Mouse (Mus musculus): ENCODE results near the gene Bag5. TPM values are rescaled to one million over a fixed set of nuclear protein-coding genes. Genes with fewer than 3 reads are reported as not detected.
"Not testable (repeated sequence)": the region's sequence is repeated elsewhere in the genome, so short reads cannot be mapped to it uniquely, and the experiment has no call there.

Bag5 gene
- polyA plus RNA-seq, 1 experiment from 2014 or later, result 65.3 TPM

- no peak for ATAC-seq
- H3K9me3 ChIP-seq (ENCODE audit: control insufficient read depth, low read length), result no peaks in the 10 kb centered on the region
- no peaks in the 10 kb centered on the region for H3K27me3 ChIP-seq (replicated peaks; ENCODE audit: control insufficient read depth, insufficient read depth, low read length)
- no peak overlapping the region for H3K4me3 ChIP-seq (ENCODE audit: low read length)
- H3K27ac ChIP-seq (ENCODE audit: low read depth, low read length), result no peak overlapping the region
- no peak overlapping the region for H3K9ac ChIP-seq (ENCODE audit: low read depth, low read length)
- no peaks in the 10 kb centered on the region for H3K36me3 ChIP-seq (ENCODE audit: control insufficient read depth, insufficient read depth, low read length)
- 5% methylated on average over 3 of the region's 3 CpGs for WGBS
- no peak overlapping the region for H3K4me2 ChIP-seq (ENCODE audit: low read length)
- H3K4me1 ChIP-seq (ENCODE audit: control insufficient read depth, insufficient read depth, low read depth, low read length), result no peaks in the 10 kb centered on the region
These were observed 25.7 kb upstream of the Bag5 start for GRCm38 (mm10) chr12:111738754-111739153.

GRCm38 (mm10) chr12:111737370-111737769, 24.3 kb upstream of the Bag5 start:
- no peak overlapping the region for H3K9ac ChIP-seq (ENCODE audit: low read depth, low read length)
- no peaks in the 10 kb centered on the region for H3K9me3 ChIP-seq (ENCODE audit: control insufficient read depth, low read length)
- H3K36me3 ChIP-seq (ENCODE audit: control insufficient read depth, insufficient read depth, low read length), result no peaks in the 10 kb centered on the region
- no peak overlapping the region for H3K4me2 ChIP-seq (ENCODE audit: low read length)
- whole genome bisulfite sequencing, result 53% methylated on average over 9 of the region's 9 CpGs
- H3K27me3 ChIP-seq (replicated peaks; ENCODE audit: control insufficient read depth, insufficient read depth, low read length), result no peaks in the 10 kb centered on the region
- H3K27ac ChIP-seq (ENCODE audit: low read depth, low read length), result no peak overlapping the region
- peaks cover 5% of the 10 kb centered on the region for H3K4me1 ChIP-seq (ENCODE audit: control insufficient read depth, insufficient read depth, low read depth, low read length)
- ATAC-seq, result no peak
- no peak overlapping the region for H3K4me3 ChIP-seq (ENCODE audit: low read length)

GRCm38 (mm10) chr12:111736676-111737075, 23.6 kb upstream of the Bag5 start:
- ATAC-seq; H3K36me3 ChIP-seq (ENCODE audit: control insufficient read depth, insufficient read depth, low read length); H3K27ac ChIP-seq (ENCODE audit: low read depth, low read length); H3K4me2 ChIP-seq (ENCODE audit: low read length); H3K27me3 ChIP-seq (replicated peaks; ENCODE audit: control insufficient read depth, insufficient read depth, low read length); H3K4me1 ChIP-seq (ENCODE audit: control insufficient read depth, insufficient read depth, low read depth, low read length); H3K4me3 ChIP-seq (ENCODE audit: low read length); H3K9me3 ChIP-seq (ENCODE audit: control insufficient read depth, low read length); H3K9ac ChIP-seq (ENCODE audit: low read depth, low read length): not testable (repeated sequence)
- WGBS, result 91% methylated on average over 8 of the region's 8 CpGs

GRCm38 (mm10) chr12:111734912-111735311, 21.9 kb upstream of the Bag5 start:
- 89% methylated on average over 3 of the region's 3 CpGs for WGBS
- H3K27me3 ChIP-seq (replicated peaks; ENCODE audit: control insufficient read depth, insufficient read depth, low read length), result no peaks in the 10 kb centered on the region
- H3K36me3 ChIP-seq (ENCODE audit: control insufficient read depth, insufficient read depth, low read length), result no peaks in the 10 kb centered on the region
- no peak overlapping the region for H3K4me3 ChIP-seq (ENCODE audit: low read length)
- no peaks in the 10 kb centered on the region for H3K9me3 ChIP-seq (ENCODE audit: control insufficient read depth, low read length)
- H3K9ac ChIP-seq (ENCODE audit: low read depth, low read length), result no peak overlapping the region
- H3K27ac ChIP-seq (ENCODE audit: low read depth, low read length), result no peak overlapping the region
- H3K4me1 ChIP-seq (ENCODE audit: control insufficient read depth, insufficient read depth, low read depth, low read length), result peaks cover 9% of the 10 kb centered on the region
- no peak overlapping the region for H3K4me2 ChIP-seq (ENCODE audit: low read length)
- no peak for ATAC-seq

GRCm38 (mm10) chr12:111732921-111733320, 19.9 kb upstream of the Bag5 start:
- no peaks in the 10 kb centered on the region for H3K9me3 ChIP-seq (ENCODE audit: control insufficient read depth, low read length)
- WGBS, result 56% methylated on average over 5 of the region's 5 CpGs
- peak; percentile 35; the same call in 1 of the 2 replicates for ATAC-seq
- no peaks in the 10 kb centered on the region for H3K27me3 ChIP-seq (replicated peaks; ENCODE audit: control insufficient read depth, insufficient read depth, low read length)
- H3K9ac ChIP-seq (ENCODE audit: low read depth, low read length), result peak overlapping the region; percentile 35
- H3K4me1 ChIP-seq (ENCODE audit: control insufficient read depth, insufficient read depth, low read depth, low read length), result peaks cover 9% of the 10 kb centered on the region
- H3K36me3 ChIP-seq (ENCODE audit: control insufficient read depth, insufficient read depth, low read length), result no peaks in the 10 kb centered on the region
- no peak overlapping the region for H3K4me3 ChIP-seq (ENCODE audit: low read length)
- peak overlapping the region; percentile 49 for H3K4me2 ChIP-seq (ENCODE audit: low read length)
- H3K27ac ChIP-seq (ENCODE audit: low read depth, low read length), result peak overlapping the region; percentile 60

- Histone ChIP-seq H3K36me3 (ENCODE audit: control insufficient read depth, insufficient read depth, low read length) (no peaks in the 10 kb centered on the region), H3K4me1 (ENCODE audit: control insufficient read depth, insufficient read depth, low read depth, low read length) (peaks cover 9% of the 10 kb centered on the region), H3K27me3 (replicated peaks; ENCODE audit: control insufficient read depth, insufficient read depth, low read length) (no peaks in the 10 kb centered on the region), H3K9me3 (ENCODE audit: control insufficient read depth, low read length) (no peaks in the 10 kb centered on the region), H3K27ac (ENCODE audit: low read depth, low read length) (peak overlapping the region; percentile 60), H3K9ac (ENCODE audit: low read depth, low read length) (peak overlapping the region; percentile 39), H3K4me2 (ENCODE audit: low read length) (peak overlapping the region; percentile 49), H3K4me3 (ENCODE audit: low read length) (no peak overlapping the region)
- 33% methylated on average over 30 of the region's 30 CpGs for WGBS
- ATAC-seq, result peak; percentile 93
These were observed 19.1 kb upstream of the Bag5 start for GRCm38 (mm10) chr12:111731822-111732807.

- H3K9me3 ChIP-seq (ENCODE audit: control insufficient read depth, low read length), result no peaks in the 10 kb centered on the region
- no peak overlapping the region for H3K27ac ChIP-seq (ENCODE audit: low read depth, low read length)
- H3K36me3 ChIP-seq (ENCODE audit: control insufficient read depth, insufficient read depth, low read length), result peaks cover 5% of the 10 kb centered on the region; the same call in 1 of the 2 replicates
- no peaks in the 10 kb centered on the region for H3K27me3 ChIP-seq (replicated peaks; ENCODE audit: control insufficient read depth, insufficient read depth, low read length)
- H3K9ac ChIP-seq (ENCODE audit: low read depth, low read length), result no peak overlapping the region
- WGBS, result 97% methylated on average over 1 of the region's 1 CpGs
- H3K4me2 ChIP-seq (ENCODE audit: low read length), result no peak overlapping the region
- H3K4me1 ChIP-seq (ENCODE audit: control insufficient read depth, insufficient read depth, low read depth, low read length), result peaks cover 8% of the 10 kb centered on the region
- ATAC-seq, result no peak
- H3K4me3 ChIP-seq (ENCODE audit: low read length), result no peak overlapping the region
These were observed 14.9 kb upstream of the Bag5 start for GRCm38 (mm10) chr12:111727956-111728355.

- no peak overlapping the region for H3K4me2 ChIP-seq (ENCODE audit: low read length)
- H3K9me3 ChIP-seq (ENCODE audit: control insufficient read depth, low read length), result no peaks in the 10 kb centered on the region
- peak; percentile 19; the same call in 1 of the 2 replicates for ATAC-seq
- H3K9ac ChIP-seq (ENCODE audit: low read depth, low read length), result peak overlapping the region; percentile 31; the same call in 1 of the 2 replicates
- H3K36me3 ChIP-seq (ENCODE audit: control insufficient read depth, insufficient read depth, low read length), result peaks cover 5% of the 10 kb centered on the region; the same call in 1 of the 2 replicates
- H3K27ac ChIP-seq (ENCODE audit: low read depth, low read length), result peak overlapping the region; percentile 68
- no peaks in the 10 kb centered on the region; the same call in 1 of the 2 replicates for H3K4me1 ChIP-seq (ENCODE audit: control insufficient read depth, insufficient read depth, low read depth, low read length)
- WGBS, result 72% methylated on average over 4 of the region's 4 CpGs
- no peak overlapping the region for H3K4me3 ChIP-seq (ENCODE audit: low read length)
- H3K27me3 ChIP-seq (replicated peaks; ENCODE audit: control insufficient read depth, insufficient read depth, low read length), result no peaks in the 10 kb centered on the region
These were observed 13.0 kb upstream of the Bag5 start for GRCm38 (mm10) chr12:111726122-111726463.

GRCm38 (mm10) chr12:111725338-111726121, 12.5 kb upstream of the Bag5 start:
- Histone ChIP-seq H3K4me2 (ENCODE audit: low read length) (no peak overlapping the region), H3K4me1 (ENCODE audit: control insufficient read depth, insufficient read depth, low read depth, low read length) (no peaks in the 10 kb centered on the region; the same call in 1 of the 2 replicates), H3K27ac (ENCODE audit: low read depth, low read length) (peak overlapping the region; percentile 68), H3K36me3 (ENCODE audit: control insufficient read depth, insufficient read depth, low read length) (peaks cover 5% of the 10 kb centered on the region; the same call in 1 of the 2 replicates), H3K4me3 (ENCODE audit: low read length) (no peak overlapping the region), H3K9ac (ENCODE audit: low read depth, low read length) (peak overlapping the region; percentile 31; the same call in 1 of the 2 replicates), H3K9me3 (ENCODE audit: control insufficient read depth, low read length) (no peaks in the 10 kb centered on the region), H3K27me3 (replicated peaks; ENCODE audit: control insufficient read depth, insufficient read depth, low read length) (no peaks in the 10 kb centered on the region)
- 53% methylated on average over 12 of the region's 12 CpGs for WGBS
- ATAC-seq, result no peak

Data from hindbrain, embryonic 16.5 days (tissue).